Mouse (Mus musculus) hindbrain, embryonic 14.5 days (tissue): ENCODE measurements at regions not wholly inside any gene's neighbourhood (a gene's known extent, or its start where the extent isn't known, plus 50 kb on each side); places are given as distances from the start of the nearest gene placed in this dataset.
A peak's percentile ranks its signal among the peaks of the same experiment; 100 is the strongest.

Experiments
- ATAC-seq: fragments of 200-750 bp; cut with Nextera tagmentation; 2 replicates; pipeline ENCODE4 v1.8.0; 2017; ENCODE audit warnings: moderate number of reproducible peaks, mild to moderate bottlenecking, moderate TSS enrichment, moderate library complexity; ENCODE audit not compliant: low FRiP score
- DNase-seq: peaks from one replicate; pipeline ENCODE4 v3.0.0-alpha.2; 2015; ENCODE audit warnings: low spot score
- H3K27ac ChIP-seq: fragments of 300-500 bp; sonication (generic); 2 replicates; pipeline ENCODE4 v1.5.1; 2014; ENCODE audit warnings: mild to moderate bottlenecking, moderate library complexity
- H3K27me3 ChIP-seq: fragments of 300-500 bp; sonication (generic); 2 replicates; pipeline ENCODE4 v1.6.1; 2014; ENCODE audit warnings: mild to moderate bottlenecking, low read length, mixed read lengths; ENCODE audit not compliant: control insufficient read depth, insufficient read depth
- H3K36me3 ChIP-seq: fragments of 300-500 bp; sonication (generic); replicated peaks from 2 replicates; pipeline ENCODE4 v1.6.1; 2014; ENCODE audit not compliant: control insufficient read depth, insufficient read depth
- H3K4me1 ChIP-seq: fragments of 300-500 bp; sonication (generic); replicated peaks from 2 replicates; pipeline ENCODE4 v1.6.1; 2014; ENCODE audit warnings: antibody characterized with exemption, low read length, mixed read lengths; ENCODE audit not compliant: control insufficient read depth, insufficient read depth
- H3K4me2 ChIP-seq: fragments of 300-500 bp; sonication (generic); replicated peaks from 2 replicates; pipeline ENCODE4 v1.6.1; 2014; ENCODE audit warnings: mild to moderate bottlenecking, moderate library complexity
- H3K4me3 ChIP-seq: fragments of 300-500 bp; sonication (generic); replicated peaks from 2 replicates; pipeline ENCODE4 v1.5.1; 2014; ENCODE audit warnings: mild to moderate bottlenecking, low read length
- H3K9ac ChIP-seq: fragments of 300-500 bp; sonication (generic); 2 replicates; pipeline ENCODE4 v1.6.1; 2014
- H3K9me3 ChIP-seq: fragments of 300-500 bp; sonication (generic); 2 replicates; pipeline ENCODE4 v1.6.1; 2016; ENCODE audit warnings: low read length; ENCODE audit not compliant: control insufficient read depth
- WGBS: fragments of 180-500 bp; shearing (Covaris S2); extraction: QIAGEN DNeasy Blood & Tissue Kit; methylation state at CpG from one replicate; pipeline ENCODE4 v1.1.7; 2014; 5-methylcytosine and 5-hydroxymethylcytosine counted together

- no peak overlapping the region for H3K4me3 ChIP-seq
- no peaks in the 10 kb centered on the region for H3K4me1 ChIP-seq
- no peaks in the 10 kb centered on the region for H3K9me3 ChIP-seq
- 77% methylated on average over 9 of the region's 9 CpGs for WGBS
- no peaks in the 10 kb centered on the region for H3K27me3 ChIP-seq
- H3K9ac ChIP-seq = no peak overlapping the region
- H3K36me3 ChIP-seq = no peaks in the 10 kb centered on the region
- ATAC-seq (no peak), DNase-seq (no peak)
- no peak overlapping the region for H3K4me2 ChIP-seq
- no peak overlapping the region for H3K27ac ChIP-seq
Observed at GRCm38 (mm10) chr6:93232636-93233035, 289.3 kb upstream of the Adamts9 start.

DNA sequence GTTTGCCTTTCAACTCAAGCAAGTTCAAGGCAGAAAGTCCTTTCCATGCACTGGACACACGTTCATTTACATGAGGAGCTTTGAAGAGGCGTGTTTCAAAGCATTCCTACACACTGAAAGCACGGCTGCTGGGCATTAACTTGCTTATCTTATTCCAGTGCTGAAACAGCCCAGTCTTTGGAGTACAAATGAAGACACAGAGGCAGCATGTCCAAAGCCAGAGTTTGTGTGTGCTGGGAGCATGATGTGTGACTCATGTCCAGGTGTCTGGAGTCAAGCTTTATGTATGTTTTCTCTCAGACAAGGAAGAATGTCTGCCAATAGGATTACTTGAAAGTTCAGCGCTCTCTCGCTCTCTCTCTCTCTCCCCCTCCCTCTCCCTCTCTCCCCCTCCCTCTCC is 287.2 kb upstream of the Adamts9 start:
- Histone ChIP-seq H3K9me3 (no peaks in the 10 kb centered on the region), H3K9ac (no peak overlapping the region), H3K27me3 (no peaks in the 10 kb centered on the region), H3K4me3 (no peak overlapping the region), H3K27ac (no peak overlapping the region), H3K4me2 (no peak overlapping the region), H3K4me1 (no peaks in the 10 kb centered on the region), H3K36me3 (no peaks in the 10 kb centered on the region)
- 76% methylated on average over 5 of the region's 5 CpGs for WGBS
- ATAC-seq (no peak), DNase-seq (no peak)

DNA sequence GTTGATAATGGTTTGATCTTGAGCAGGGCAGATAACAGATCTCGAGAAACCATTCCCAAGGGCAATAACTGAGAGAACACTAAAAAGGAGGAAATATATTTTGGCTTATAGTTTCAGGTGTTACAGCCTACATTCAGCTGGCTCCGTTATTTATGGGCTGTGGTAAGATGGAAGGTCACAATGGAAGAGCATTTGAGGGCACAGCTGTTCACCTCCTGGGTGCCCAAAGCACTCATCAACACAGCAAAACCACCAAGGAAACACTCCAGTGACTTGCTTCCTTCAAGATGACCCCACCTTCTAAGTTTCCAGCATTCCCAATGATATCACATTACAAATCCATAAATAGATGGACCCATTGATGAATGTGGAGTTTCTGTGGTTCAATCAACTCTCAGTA is 286.0 kb upstream of the Adamts9 start:
- no peak for ATAC-seq
- no peaks in the 10 kb centered on the region for H3K9me3 ChIP-seq

DNA sequence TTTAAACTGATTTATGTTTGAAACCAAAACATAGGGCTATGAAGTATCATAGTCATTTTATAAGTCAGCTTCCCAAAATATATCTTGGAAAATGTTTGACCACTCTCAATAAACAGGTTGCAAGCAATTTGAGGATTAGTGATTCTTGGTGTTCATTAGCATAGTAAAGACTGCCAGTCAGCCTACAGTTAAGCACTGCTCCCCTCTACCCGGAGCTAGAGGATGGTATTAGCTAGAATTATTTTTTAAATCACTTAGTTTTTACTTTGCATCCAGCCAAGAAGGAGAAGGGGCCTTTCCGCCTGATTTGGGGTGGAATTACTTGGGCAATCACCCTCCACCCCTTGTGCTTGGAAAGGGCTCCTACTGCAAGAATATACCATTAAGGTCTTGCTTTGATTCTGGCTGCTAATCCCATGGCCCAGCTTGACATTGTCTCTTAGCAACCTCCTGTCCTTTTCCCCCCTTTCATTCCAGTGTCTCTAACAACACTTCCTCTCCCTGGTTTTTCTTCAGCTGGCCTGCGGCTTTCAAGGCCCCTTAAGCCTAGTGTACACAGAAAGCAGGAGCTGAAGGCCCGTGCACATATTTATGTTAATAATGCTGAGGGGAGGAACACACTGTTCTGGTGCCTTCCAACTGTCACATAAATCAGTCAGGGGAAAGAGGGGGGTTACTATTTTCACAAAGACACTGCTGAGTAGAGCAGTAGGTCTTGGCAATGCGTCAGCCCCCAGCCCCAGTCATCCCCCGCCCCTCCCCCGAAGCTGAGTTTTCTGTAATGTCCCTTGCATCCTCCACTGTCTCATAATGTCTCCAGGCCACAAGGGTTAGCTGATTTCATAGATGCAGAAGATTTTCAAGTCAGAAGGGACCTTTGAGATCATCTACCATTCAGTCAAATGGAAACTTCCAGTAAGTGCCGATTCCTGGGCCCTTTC is 280.6 kb upstream of the Adamts9 start:
- H3K36me3 ChIP-seq = no peaks in the 10 kb centered on the region
- no peak overlapping the region for H3K9ac ChIP-seq
- H3K4me2 ChIP-seq = no peak overlapping the region
- H3K4me1 ChIP-seq = peaks cover 15% of the 10 kb centered on the region; the same call in 1 of the 2 replicates
- no peaks in the 10 kb centered on the region for H3K9me3 ChIP-seq
- no peaks in the 10 kb centered on the region for H3K27me3 ChIP-seq
- 27% methylated on average over 8 of the region's 8 CpGs for WGBS
- DNase-seq = peak; percentile 68
- ATAC-seq = peak; percentile 91
- H3K4me3 ChIP-seq = no peak overlapping the region
- H3K27ac ChIP-seq = peak overlapping the region; percentile 58

More for the DNA sequence above, 286.0 kb upstream of the Adamts9 start:
- Histone ChIP-seq H3K9ac (no peak overlapping the region), H3K4me3 (no peak overlapping the region), H3K36me3 (no peaks in the 10 kb centered on the region), H3K27ac (no peak overlapping the region), H3K27me3 (no peaks in the 10 kb centered on the region), H3K4me2 (no peak overlapping the region), H3K4me1 (0 out of 2 replicates have a peak, but pooled peaks cover 3% of the 10 kb centered on the region)
- 95% methylated on average over 2 of the region's 2 CpGs for WGBS
- no peak for DNase-seq

GRCm38 (mm10) chr6:93218015-93218593 is 274.8 kb upstream of the Adamts9 start:
- Histone ChIP-seq H3K27ac (no peak overlapping the region), H3K9me3 (no peaks in the 10 kb centered on the region)
- no peak for DNase-seq

GRCm38 (mm10) chr6:93200886-93201285 is 257.6 kb upstream of the Adamts9 start:
- Histone ChIP-seq H3K36me3 (no peaks in the 10 kb centered on the region), H3K4me2 (no peak overlapping the region), H3K4me3 (no peak overlapping the region), H3K27ac (no peak overlapping the region), H3K4me1 (no peaks in the 10 kb centered on the region), H3K27me3 (no peaks in the 10 kb centered on the region), H3K9me3 (0 out of 2 replicates have a peak, but pooled peaks cover 3% of the 10 kb centered on the region), H3K9ac (no peak overlapping the region)
- DNase-seq = no peak
- ATAC-seq = no peak
- 77% methylated on average over 1 of the region's 1 CpGs for WGBS

More at GRCm38 (mm10) chr6:93218015-93218593, 274.8 kb upstream of the Adamts9 start:
- Histone ChIP-seq H3K4me1 (no peaks in the 10 kb centered on the region), H3K36me3 (no peaks in the 10 kb centered on the region), H3K4me2 (no peak overlapping the region), H3K4me3 (no peak overlapping the region), H3K27me3 (no peaks in the 10 kb centered on the region), H3K9ac (no peak overlapping the region)
- no peak for ATAC-seq
- 82% methylated on average over 4 of the region's 4 CpGs for WGBS

GRCm38 (mm10) chr6:93194741-93195140 is 251.4 kb upstream of the Adamts9 start:
- DNase-seq (no peak), ATAC-seq (no peak)
- no peak overlapping the region for H3K9ac ChIP-seq
- no peaks in the 10 kb centered on the region for H3K9me3 ChIP-seq
- no peak overlapping the region for H3K27ac ChIP-seq
- no peaks in the 10 kb centered on the region for H3K4me1 ChIP-seq
- H3K27me3 ChIP-seq = no peaks in the 10 kb centered on the region
- 93% methylated on average over 6 of the region's 6 CpGs for WGBS
- no peak overlapping the region for H3K4me2 ChIP-seq
- no peak overlapping the region for H3K4me3 ChIP-seq
- no peaks in the 10 kb centered on the region for H3K36me3 ChIP-seq

- 43% methylated on average over 2 of the region's 2 CpGs for WGBS
- Histone ChIP-seq H3K27me3 (no peaks in the 10 kb centered on the region), H3K36me3 (no peaks in the 10 kb centered on the region), H3K4me3 (no peak overlapping the region), H3K4me1 (no peaks in the 10 kb centered on the region), H3K9ac (no peak overlapping the region), H3K4me2 (no peak overlapping the region), H3K27ac (no peak overlapping the region), H3K9me3 (no peaks in the 10 kb centered on the region)
- DNase-seq (no peak), ATAC-seq (no peak)
Observed at GRCm38 (mm10) chr6:93192980-93193379, 249.7 kb upstream of the Adamts9 start.

- ATAC-seq (no peak), DNase-seq (no peak)
- 91% methylated on average over 2 of the region's 2 CpGs for WGBS
- Histone ChIP-seq H3K27ac (no peak overlapping the region), H3K9me3 (no peaks in the 10 kb centered on the region), H3K4me2 (no peak overlapping the region), H3K4me1 (no peaks in the 10 kb centered on the region), H3K9ac (no peak overlapping the region), H3K4me3 (no peak overlapping the region), H3K27me3 (no peaks in the 10 kb centered on the region), H3K36me3 (no peaks in the 10 kb centered on the region)
Observed at GRCm38 (mm10) chr6:93190986-93191385, 247.7 kb upstream of the Adamts9 start.
